Mouse (Mus musculus) cortical plate, adult 2 months (tissue): ENCODE results near the gene Uqcc1.

ENCODE experiments used
- CTCF ChIP-seq: fragments of 200-500 bp; IDR thresholded peaks from 2 replicates; pipeline ENCODE4 v1.5.1; 2011; ENCODE audit warnings: mild to moderate bottlenecking, control low read depth, low read length; ENCODE audit not compliant: insufficient read depth; ENCODE audit errors: extremely low read depth
- POLR2A ChIP-seq: fragments of 200-500 bp; IDR thresholded peaks from 2 replicates; pipeline ENCODE4 v1.6.1; 2011; ENCODE audit warnings: mild to moderate bottlenecking, low read length, control low read depth; ENCODE audit not compliant: insufficient read depth; ENCODE audit errors: extremely low read depth

- no peak for TF ChIP-seq CTCF
- TF ChIP-seq POLR2A = no peak
Observed at GRCm38 (mm10) chr2:155819449-155820251, 110.5 kb downstream of the Uqcc1 start.
